Mouse (Mus musculus): Measurements from ENCODE around the gene Krt75.

The Krt75 gene

DNA sequence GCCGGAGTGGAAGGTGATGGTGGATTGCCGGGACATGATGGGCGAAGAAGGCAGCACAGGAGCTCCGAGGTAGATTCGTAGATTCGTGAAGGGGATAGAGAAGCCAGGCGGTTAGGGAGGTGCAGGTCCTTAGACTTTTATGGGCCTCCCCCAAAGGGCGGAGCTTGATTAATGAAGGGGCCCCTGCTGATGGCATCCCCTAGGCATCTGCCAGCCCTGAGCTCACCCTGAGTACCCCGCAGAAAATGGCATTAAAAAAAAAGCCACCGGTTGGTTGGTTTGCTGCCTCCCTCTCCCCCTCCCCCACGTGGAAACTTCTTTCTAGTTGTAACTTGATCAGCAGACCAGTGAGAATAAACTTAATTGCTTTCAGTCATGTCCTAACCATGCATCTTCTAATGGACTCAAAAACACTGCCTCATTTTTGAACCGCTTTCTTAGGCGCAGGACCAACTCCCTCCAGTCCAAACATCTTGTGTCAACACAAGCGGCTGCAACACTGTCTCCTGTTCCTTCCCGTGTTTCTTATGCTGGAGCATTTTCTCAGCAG lies at the start of gene Krt75:
Krt75 (minus strand) TSS at position 109 of the 550 bp plus-strand sequence.
- DNase-seq (ENCODE audit: low spot score in 2 of 2) = no peak

GRCm38 (mm10) chr15:101599123-101599522 lies 25.4 kb upstream of the Krt75 start:
- DNase-seq (ENCODE audit: low spot score in 2 of 2) = no peak

DNA sequence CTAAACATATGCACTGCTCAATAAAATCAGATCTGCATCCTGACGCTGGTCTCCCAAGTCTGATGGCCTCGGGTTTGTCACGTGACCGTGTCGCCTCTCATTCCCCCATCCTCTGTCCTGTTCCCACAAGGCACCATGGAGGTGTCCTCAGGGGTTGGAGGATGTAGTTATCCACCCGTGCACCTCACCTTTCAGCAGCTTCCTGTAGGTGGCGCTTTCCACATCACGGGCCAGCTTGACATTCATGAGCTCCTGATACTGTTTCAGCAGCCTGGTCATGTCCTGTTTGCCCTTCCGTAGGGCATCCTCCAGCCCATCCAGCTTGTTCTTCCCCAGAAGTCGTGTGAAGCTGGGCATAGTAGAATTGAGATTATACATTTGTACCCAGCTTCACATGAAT lies 14.5 kb upstream of the Krt75 start:
- no peak for DNase-seq (ENCODE audit: low spot score in 2 of 2)

DNA sequence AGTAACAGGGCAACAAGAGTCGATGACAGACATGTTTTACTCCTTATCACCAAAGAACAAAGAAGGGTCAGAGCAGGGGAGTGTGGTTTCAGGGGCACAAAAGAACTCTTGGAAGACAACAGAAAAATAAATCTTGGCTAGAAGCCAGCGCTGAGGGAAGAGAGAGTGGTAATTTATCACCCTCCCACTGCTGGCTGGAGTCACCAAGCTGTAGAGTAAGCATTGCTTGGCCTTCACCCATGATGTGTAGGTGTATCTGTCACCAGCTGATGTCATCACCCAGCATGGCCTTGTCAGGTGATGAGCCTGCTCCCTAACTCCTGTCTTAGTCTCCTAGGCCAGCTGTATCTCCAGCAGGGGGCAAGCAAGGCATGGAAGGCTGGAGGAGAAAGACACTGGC lies 10.8 kb upstream of the Krt75 start:
- DNase-seq (ENCODE audit: low spot score in 2 of 2) = no peak

DNA sequence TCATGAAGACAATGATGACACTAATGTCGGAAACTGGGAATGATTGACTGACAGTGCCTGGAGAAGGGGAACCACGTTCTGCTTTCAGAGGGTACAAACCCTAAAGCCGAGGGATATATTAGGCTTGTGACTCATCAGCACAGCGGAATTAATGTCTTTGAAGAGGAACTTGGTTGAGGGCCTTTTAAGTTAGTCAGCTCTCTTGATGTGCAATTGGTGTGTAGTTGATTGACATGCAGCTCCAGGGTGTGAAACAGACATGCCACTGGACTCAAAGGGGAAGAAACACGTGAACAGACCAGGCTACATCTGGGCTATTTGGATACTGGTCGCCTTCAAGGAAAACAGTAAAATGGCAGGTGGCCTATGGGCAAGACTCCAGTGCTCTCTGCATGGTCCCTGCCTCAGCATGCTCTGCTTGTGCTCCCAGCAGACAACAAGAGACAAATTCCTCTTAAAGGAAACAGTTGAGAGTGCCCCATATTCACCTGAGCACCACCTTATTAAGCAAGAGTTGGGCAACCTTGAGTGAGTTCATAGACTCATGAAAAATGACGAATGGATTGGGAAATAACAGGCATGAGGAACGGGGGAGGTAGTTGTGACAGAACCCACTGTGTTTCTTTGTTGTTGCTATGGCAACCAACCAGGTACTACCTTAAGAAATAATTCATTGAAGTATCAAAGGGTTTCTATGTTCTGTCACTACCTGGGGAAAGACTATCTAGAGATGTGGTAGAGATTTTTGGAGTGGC lies 9.7 kb upstream of the Krt75 start:
- no peak for DNase-seq (ENCODE audit: low spot score in 2 of 2)

DNA sequence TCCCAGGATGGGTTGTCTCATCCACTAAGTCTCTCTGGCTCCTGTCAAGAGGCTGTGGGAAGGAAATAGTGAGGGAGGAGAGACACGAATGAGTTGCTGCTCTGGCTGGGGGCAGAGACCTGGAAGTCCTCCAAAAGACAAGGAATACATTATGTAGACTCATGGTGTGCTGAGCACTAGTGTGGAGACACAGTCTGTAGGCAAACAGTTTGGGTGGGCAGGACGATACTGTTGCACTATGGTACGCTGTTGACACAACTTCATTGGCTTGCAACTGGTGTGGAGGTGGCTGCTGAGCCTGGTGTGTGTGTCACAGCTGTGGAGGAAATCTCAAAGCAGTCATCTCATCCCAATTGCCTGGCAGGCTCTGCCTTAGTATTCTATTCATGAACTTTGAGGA lies 8.0 kb upstream of the Krt75 start:
- no peak for DNase-seq (ENCODE audit: low spot score in 2 of 2)

GRCm38 (mm10) chr15:101575506-101575905 lies 1.8 kb upstream of the Krt75 start:
- no peak for DNase-seq (ENCODE audit: low spot score in 2 of 2)

GRCm38 (mm10) chr15:101567780-101568179 lies 5.9 kb downstream of the Krt75 start:
- no peak for DNase-seq (ENCODE audit: low spot score in 2 of 2)

- DNase-seq (ENCODE audit: low spot score in 2 of 2) = no peak
Measured at GRCm38 (mm10) chr15:101562850-101563249, 10.9 kb downstream of the Krt75 start, which contains the start of gene Krt90. Gene Krt90 (minus strand): TSS chr15:101562950.

GRCm38 (mm10) chr15:101558034-101558646 lies 15.6 kb downstream of the Krt75 start:
- DNase-seq (ENCODE audit: low spot score in 2 of 2) = no peak

DNA sequence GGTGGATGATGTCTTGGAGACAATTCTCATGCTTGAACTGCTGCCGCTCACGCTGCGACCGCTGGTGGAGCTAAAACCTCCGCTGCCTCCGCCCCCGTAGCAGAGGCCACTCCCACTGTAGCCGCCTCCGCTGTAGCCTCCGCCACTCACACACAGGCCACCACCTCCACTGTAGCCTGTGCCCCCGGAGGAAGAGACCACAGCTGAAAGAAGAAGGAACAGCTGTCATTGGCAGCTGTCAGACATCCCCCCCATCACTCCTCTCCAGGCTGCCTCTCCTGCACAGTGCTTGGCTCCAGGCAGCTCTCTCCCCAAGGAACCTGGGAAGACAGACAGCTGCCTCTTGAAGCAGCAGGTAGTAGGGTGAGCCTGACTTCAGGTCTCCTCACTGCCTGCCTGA lies 20.5 kb downstream of the Krt75 start:
- no peak for DNase-seq (ENCODE audit: low spot score in 2 of 2)

DNA sequence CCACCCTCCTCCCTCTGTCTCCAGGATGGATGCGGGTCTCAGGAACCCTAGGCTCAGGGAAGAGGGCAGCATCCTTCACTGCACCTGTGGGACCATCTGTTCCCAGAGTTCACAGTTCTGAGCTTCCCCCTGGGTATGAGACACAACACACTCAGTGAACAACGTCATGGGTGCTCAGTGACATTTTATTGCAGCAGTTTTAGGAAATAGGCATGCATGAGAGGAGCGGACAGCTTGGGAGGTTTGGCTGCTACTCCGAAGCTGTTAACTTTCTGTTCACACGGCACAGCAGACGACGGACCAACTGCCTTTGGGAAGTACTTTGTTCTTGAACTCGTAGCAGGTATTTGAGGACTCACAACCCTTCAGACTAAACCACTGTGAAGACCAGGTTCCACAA lies 21.5 kb downstream of the Krt75 start:
- DNase-seq (ENCODE audit: low spot score in 2 of 2) = no peak

- no peak for DNase-seq (ENCODE audit: low spot score in 2 of 2)
Measured at GRCm38 (mm10) chr15:101550567-101550966, 23.1 kb downstream of the Krt75 start, which contains the start of gene Krt82. Gene Krt82 (minus strand): TSS chr15:101550667.

- DNase-seq (ENCODE audit: low spot score in 2 of 2) = no peak
Measured at GRCm38 (mm10) chr15:101544478-101544877, 29.2 kb downstream of the Krt75 start.

- no peak for DNase-seq (ENCODE audit: low spot score in 2 of 2)
Measured at GRCm38 (mm10) chr15:101542543-101542942, 31.2 kb downstream of the Krt75 start.

- DNase-seq (ENCODE audit: low spot score in 2 of 2) = no peak
Measured at GRCm38 (mm10) chr15:101538580-101538900, 35.2 kb downstream of the Krt75 start.

DNA sequence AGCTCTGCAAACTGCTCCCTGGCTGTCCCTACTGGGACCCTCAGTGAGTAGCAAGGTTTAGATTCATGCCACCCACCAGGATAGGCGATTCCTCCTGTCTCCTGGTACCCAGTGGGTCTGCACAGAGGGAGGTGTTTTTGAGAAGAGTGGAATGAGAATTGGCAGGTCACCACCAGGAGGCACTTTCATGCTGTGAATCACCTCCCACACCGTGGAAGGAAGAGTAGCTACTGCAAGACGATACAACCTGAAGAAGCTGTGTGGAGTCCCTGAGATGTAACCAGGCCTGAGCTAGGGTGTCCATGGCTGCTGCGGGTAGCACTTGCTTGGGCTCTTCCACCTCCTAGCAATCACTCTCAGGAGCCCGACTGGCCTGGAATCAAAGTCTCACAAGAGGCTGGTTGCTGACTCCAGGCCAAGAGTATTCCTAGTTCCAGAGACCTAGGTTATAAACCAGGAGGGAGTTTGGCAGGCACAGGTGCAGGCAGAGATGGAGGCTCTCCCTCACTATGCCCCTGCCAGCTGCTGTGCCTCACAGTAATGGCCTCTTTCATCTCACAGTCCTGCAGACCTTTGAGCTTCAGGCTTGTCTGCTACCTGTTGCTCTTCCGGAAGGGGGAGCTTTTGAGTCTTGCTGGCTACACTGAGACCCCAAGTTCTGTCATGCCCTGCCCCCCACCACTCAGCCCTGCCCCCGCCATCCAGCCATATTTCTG lies 35.7 kb downstream of the Krt75 start:
- DNase-seq (ENCODE audit: low spot score in 2 of 2) = no peak

DNA sequence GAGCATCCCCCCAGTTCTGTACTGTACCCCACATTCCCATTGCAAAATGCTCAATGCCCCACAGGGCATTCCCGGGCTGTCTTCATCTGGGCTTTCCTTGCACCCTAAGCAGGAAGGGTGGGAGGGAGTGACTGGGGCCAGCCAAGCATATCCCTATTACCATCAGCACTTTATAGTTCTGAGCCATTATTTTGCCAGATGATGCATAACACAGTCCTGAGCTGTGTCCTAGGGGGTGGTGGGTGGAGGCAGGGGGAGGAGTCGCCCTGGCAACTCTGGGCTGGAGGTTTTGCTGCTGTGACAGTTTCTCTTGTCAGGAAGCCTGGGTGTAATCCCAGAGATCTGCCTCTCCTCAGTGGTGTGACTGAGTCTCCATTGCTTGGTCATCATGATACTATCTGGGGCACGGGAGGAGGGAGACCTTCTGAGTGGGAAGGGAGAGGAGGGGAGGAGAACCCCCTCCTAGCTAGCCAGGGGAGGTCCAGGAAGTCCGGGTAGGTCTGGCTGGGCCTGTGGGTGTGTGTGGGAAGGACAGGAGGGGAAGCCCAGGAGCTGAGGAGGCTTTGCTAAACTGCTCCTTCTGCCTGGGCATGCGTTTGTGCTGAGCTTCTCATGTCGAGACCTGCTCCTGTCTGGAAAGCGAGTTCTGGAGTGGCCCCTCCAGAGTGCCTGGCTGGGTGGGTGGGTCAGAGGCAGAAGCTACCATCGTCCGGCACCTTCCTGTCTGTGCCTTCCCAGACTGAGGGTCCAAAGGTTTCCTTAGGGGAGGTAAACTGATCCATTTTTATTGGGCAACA lies 37.5 kb downstream of the Krt75 start:
- DNase-seq (ENCODE audit: low spot score in 2 of 2) = peak in 1 of 2 experiments; percentile 12

DNA sequence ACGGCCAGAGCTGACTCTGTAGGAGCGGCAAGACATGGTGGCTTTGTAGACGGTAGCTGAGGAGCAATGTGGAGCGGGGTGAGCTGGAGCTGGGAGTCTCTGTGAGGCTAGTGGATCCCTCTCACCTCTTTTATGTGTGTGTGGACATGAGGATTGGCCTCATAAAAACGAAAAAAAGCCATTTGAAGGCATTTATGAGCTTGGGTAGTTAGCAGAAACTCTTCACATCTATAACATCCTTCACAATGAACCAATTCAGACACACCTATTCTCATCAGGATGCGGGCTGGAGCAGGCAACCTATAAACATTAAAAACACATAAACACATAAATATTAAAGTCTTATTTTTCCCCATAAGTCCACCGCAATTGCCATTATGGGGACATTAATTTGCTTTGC lies 41.0 kb downstream of the Krt75 start, which contains the start of gene Krt84:
Krt84 (minus strand) TSS at position 101 of the 400 bp plus-strand sequence.
- no peak for DNase-seq (ENCODE audit: low spot score in 2 of 2)

DNA sequence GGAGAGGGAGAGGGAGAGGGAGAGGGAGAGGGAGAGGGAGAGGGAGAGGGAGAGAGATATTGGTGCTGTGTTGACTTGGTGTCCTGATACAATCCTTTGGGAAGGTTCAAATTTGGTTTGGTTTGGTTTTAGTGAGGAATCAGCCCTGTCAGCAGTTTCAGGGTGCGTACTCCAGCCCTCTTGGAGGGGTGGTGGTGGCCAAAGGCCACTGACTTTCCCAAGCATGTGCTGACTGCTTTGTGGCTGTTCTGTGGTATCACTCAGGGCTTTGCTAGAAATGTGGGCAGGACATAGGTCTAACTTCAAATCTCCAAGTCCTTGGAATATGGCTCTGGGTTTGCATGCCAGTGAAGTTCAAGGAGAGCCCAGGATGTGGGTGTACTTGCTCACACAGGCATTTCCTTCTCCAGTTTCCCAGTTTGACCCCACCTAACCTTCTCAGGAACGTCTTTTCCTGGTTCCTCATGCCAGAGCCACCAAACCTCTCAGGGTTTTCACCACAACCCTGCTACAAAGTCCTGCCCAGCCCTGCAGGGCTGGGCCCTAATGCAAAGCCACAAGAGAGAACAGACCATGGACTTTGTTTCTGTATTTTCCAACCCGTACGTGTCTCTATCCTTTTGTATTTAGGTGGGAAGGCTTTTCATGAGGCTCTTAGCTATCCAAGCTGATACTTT lies 51.0 kb downstream of the Krt75 start:
- no peak for DNase-seq (ENCODE audit: low spot score in 2 of 2)

DNA sequence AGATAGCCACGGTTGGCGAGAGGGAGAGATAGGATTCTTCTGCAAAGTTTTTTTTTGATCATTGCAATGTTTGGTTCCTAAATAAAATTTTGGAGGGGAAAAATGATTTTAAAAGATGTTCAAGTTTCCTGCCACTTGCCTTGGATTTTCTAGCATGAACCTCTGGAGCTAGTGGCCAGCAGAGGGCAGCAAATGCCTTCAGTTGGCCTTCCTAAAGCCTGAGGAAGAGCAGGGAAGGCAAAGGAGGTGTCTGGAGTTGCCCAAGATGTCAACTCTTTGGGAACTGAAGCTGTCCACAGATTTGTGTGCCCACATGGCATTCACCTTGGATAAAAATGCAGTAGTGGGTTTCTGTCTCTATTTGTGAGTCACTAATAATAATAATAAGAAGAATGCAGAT lies 53.9 kb downstream of the Krt75 start:
- DNase-seq (ENCODE audit: low spot score in 2 of 2) = peak; percentile 68 to 74

Data from frontal cortex, postnatal 25 days (tissue).